Mouse (Mus musculus) lung, embryonic 15.5 days (tissue): Measurements from ENCODE around the gene Klhl8. TPM values are rescaled to one million over a fixed set of nuclear protein-coding genes. Genes with fewer than 3 reads are reported as not detected.

Source experiments
- ATAC-seq: fragments of 200-750 bp; cut with Nextera tagmentation; 2 replicates; pipeline ENCODE4 v1.8.0; 2017; ENCODE audit warnings: moderate number of reproducible peaks, borderline replicate concordance; ENCODE audit not compliant: low FRiP score, low TSS enrichment; ENCODE audit errors: extremely low read depth
- H3K27ac ChIP-seq: fragments of 300-500 bp; sonication (generic); 2 replicates; pipeline ENCODE4 v1.5.1; 2015; ENCODE audit warnings: moderate library complexity, mild to moderate bottlenecking, inconsistent platforms
- H3K27me3 ChIP-seq: fragments of 300-500 bp; sonication (generic); 2 replicates; pipeline ENCODE4 v1.6.1; 2015; ENCODE audit warnings: inconsistent platforms
- H3K36me3 ChIP-seq: fragments of 300-500 bp; sonication (generic); 2 replicates; pipeline ENCODE4 v1.6.1; 2015; ENCODE audit warnings: inconsistent platforms
- H3K4me1 ChIP-seq: fragments of 300-500 bp; sonication (generic); 2 replicates; pipeline ENCODE4 v1.6.1; 2015; ENCODE audit warnings: inconsistent platforms
- H3K4me2 ChIP-seq: fragments of 300-500 bp; sonication (generic); 2 replicates; pipeline ENCODE4 v1.6.1; 2015; ENCODE audit warnings: inconsistent platforms, mild to moderate bottlenecking, moderate library complexity
- H3K4me3 ChIP-seq: fragments of 300-500 bp; sonication (generic); 2 replicates; pipeline ENCODE4 v1.5.1; 2015; ENCODE audit warnings: mild to moderate bottlenecking, inconsistent platforms
- H3K9ac ChIP-seq: fragments of 300-500 bp; sonication (generic); 2 replicates; pipeline ENCODE4 v1.6.1; 2015; ENCODE audit warnings: inconsistent platforms
- H3K9me3 ChIP-seq: fragments of 300-500 bp; sonication (generic); 2 replicates; pipeline ENCODE4 v1.6.1; 2016; ENCODE audit warnings: inconsistent platforms
- WGBS: fragments of 180-500 bp; shearing (Covaris S2); methylation state at CpG from one replicate; pipeline ENCODE4 v1.1.7; 2015; 5-methylcytosine and 5-hydroxymethylcytosine counted together
- polyA plus RNA-seq: library from polyadenylated mRNA; unstranded; fragments of >200 nt; fragmentation: Nextera tagmentation; extraction: Ambion mirVana; gene quantifications from 2 replicates; pipeline ENCODE4 v1.2.1, GENCODE M21; 2015

The Klhl8 gene
- polyA plus RNA-seq, 1 experiment from 2014 or later, result 10.8 TPM

DNA sequence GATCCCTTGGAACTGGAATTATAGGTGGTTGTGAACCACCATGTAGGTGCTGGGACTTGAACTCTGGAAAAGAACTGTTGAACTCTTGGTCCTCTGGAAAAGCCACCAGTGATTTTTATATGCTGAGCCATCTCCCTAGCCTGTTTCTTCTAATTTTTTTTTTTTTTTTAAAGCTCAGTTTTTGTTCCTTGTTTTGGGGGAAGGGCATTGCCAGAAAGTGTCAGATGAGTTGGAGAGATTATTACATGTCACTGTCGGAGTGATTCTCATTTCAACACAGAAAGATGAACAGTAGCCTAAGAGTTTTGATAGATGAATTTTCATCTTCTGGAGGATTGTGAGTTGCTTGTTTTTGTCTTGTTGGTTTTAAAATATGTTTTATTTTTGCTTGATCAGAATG, 91.4 kb downstream of the Klhl8 start:
- no peak for ATAC-seq
- Histone ChIP-seq H3K4me2 (no peak overlapping the region), H3K4me3 (no peak overlapping the region), H3K4me1 (peaks cover 8% of the 10 kb centered on the region), H3K9ac (no peak overlapping the region), H3K36me3 (no peaks in the 10 kb centered on the region), H3K27ac (no peak overlapping the region), H3K9me3 (no peaks in the 10 kb centered on the region), H3K27me3 (no peaks in the 10 kb centered on the region)
- 83% methylated on average over 1 of the region's 1 CpGs for WGBS

DNA sequence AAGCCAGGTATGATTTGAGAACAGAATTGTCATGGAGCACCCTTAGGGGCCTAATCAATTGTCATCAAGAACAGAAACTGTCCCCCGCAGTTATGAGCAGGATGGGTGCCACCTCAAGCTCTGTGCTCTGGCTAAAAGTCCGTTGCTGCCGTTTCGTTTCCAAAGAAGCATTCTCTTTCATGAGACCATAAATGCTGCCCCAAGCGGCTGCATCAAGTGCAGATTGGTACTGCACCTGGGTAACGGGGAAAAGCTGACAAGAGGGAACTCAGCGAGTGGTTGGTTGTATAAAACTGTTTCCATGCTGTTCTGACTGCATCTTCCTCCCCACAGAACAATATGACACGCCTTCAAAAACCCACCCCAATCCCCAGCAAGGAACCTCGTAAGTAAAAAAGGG, 92.5 kb downstream of the Klhl8 start:
- no peak overlapping the region for H3K9ac ChIP-seq
- no peak for ATAC-seq
- H3K4me1 ChIP-seq, result peaks cover 10% of the 10 kb centered on the region
- no peak overlapping the region for H3K4me2 ChIP-seq
- 85% methylated on average over 9 of the region's 9 CpGs for WGBS
- no peaks in the 10 kb centered on the region for H3K27me3 ChIP-seq
- H3K36me3 ChIP-seq, result no peaks in the 10 kb centered on the region
- H3K9me3 ChIP-seq, result no peaks in the 10 kb centered on the region
- no peak overlapping the region for H3K27ac ChIP-seq
- H3K4me3 ChIP-seq, result no peak overlapping the region

DNA sequence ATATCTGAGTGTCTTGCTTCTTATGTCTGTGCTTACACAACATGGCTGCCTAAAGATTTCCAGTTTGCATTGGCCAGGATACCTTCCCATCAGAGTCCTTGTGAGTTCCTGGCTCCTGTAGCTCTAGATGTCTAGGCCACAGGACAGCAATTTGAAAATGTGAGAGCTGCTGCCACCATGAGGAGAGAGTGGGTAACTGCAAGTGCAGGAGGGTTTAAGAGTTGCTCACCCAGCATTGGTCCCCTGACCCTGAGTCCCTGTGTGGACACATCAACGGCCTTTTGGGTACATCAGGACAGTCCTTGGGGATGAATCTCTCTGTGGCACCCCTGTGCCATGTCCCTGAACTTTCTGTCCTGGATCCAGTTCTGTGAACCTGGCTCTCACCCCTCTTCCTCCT, 93.3 kb downstream of the Klhl8 start:
- Histone ChIP-seq H3K27ac (no peak overlapping the region), H3K4me1 (peaks cover 10% of the 10 kb centered on the region), H3K4me2 (no peak overlapping the region), H3K4me3 (no peak overlapping the region), H3K9me3 (no peaks in the 10 kb centered on the region), H3K36me3 (no peaks in the 10 kb centered on the region), H3K27me3 (no peaks in the 10 kb centered on the region), H3K9ac (no peak overlapping the region)
- ATAC-seq, result peak; percentile 14; the same call in 1 of the 2 replicates
- 29% methylated on average over 1 of the region's 1 CpGs for WGBS

DNA sequence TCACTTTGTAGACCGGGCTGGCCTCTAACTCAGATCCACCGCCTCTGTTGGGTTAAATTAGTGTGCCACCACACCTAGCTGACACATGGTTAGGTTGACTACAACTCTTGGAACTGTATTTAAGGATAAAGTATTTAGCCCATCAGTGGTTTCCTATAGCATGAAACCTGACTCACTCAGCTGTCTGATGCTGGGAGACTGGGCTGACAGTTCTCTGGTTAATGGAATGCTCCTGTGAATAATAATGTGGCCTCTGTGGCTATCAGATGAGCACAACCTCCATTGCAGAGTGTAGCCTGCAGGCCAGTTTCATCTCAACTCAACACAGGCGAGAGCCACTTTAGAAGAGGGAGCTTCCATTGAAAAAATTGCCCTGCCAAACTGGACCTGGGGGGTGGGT, 94.3 kb downstream of the Klhl8 start:
- no peak overlapping the region for H3K27ac ChIP-seq
- peaks cover 10% of the 10 kb centered on the region for H3K4me1 ChIP-seq
- H3K4me3 ChIP-seq, result no peak overlapping the region
- 86% methylated on average over 3 of the region's 3 CpGs for WGBS
- no peak overlapping the region for H3K4me2 ChIP-seq
- H3K36me3 ChIP-seq, result no peaks in the 10 kb centered on the region
- no peak for ATAC-seq
- no peaks in the 10 kb centered on the region for H3K9me3 ChIP-seq
- H3K9ac ChIP-seq, result no peak overlapping the region
- H3K27me3 ChIP-seq, result no peaks in the 10 kb centered on the region

DNA sequence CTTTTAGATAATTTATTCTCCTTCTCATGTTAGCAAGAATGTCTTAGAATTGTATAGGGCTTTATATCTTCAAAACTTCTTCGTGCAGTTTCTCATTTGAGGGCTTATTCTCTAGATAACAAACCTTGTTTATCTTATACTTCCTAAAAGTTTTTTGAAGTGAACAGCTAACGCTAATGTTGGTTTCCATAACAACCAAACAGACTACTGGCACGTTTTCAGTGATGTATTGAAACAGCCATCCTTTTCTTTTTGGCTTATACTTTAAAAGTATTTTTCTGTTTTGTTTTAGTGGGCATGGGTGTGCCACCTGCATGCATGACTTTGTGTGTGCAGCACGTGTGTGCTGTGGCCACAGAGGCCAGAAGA, 95.8 kb downstream of the Klhl8 start:
- H3K27ac ChIP-seq, result peak overlapping the region; percentile 52; the same call in 1 of the 2 replicates
- no peak for ATAC-seq
- no peak overlapping the region for H3K4me2 ChIP-seq
- H3K9ac ChIP-seq, result no peak overlapping the region
- WGBS, result 17% methylated on average over 4 of the region's 4 CpGs
- no peaks in the 10 kb centered on the region for H3K9me3 ChIP-seq
- no peak overlapping the region for H3K4me3 ChIP-seq
- H3K36me3 ChIP-seq, result no peaks in the 10 kb centered on the region
- no peaks in the 10 kb centered on the region for H3K27me3 ChIP-seq
- peaks cover 7% of the 10 kb centered on the region for H3K4me1 ChIP-seq

DNA sequence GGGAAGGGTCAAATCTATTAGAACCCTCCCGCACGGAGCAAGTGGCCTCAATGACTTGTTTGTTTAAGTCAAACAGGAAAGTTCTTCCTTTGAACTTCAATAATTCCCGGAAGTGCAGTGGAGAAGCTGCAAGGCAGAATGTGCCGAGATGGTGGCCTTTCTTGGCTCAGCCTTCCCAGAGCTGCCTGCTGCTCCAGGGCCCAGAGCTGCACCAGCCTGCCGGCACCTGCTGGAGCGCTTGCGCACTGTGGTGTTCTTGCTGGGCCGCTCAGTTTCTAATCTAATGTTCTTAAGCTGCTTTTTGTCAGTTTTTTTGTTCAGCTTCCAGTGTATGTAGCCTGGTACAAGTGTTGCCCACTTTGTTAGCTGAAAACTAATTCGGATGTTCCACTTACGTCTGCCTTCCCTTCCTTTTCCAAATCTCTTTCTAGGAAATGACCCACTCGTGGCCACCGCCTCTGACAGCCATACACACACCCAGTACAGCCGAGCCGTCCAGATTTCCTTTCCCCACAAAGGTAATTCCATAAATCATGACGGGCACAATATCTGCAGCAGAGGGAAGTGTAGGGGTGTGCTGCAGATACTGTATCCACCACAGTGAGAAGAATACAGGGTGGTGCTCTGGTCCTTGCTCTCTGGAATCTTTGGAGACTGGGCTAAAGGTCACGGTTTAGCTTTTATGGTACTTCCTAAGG, 96.4 kb downstream of the Klhl8 start:
- Histone ChIP-seq H3K9ac (no peak overlapping the region), H3K36me3 (no peaks in the 10 kb centered on the region), H3K9me3 (no peaks in the 10 kb centered on the region), H3K4me2 (no peak overlapping the region), H3K4me3 (no peak overlapping the region), H3K4me1 (peaks cover 7% of the 10 kb centered on the region), H3K27me3 (no peaks in the 10 kb centered on the region), H3K27ac (peak overlapping the region; percentile 52; the same call in 1 of the 2 replicates)
- ATAC-seq, result no peak
- 39% methylated on average over 16 of the region's 16 CpGs for WGBS

DNA sequence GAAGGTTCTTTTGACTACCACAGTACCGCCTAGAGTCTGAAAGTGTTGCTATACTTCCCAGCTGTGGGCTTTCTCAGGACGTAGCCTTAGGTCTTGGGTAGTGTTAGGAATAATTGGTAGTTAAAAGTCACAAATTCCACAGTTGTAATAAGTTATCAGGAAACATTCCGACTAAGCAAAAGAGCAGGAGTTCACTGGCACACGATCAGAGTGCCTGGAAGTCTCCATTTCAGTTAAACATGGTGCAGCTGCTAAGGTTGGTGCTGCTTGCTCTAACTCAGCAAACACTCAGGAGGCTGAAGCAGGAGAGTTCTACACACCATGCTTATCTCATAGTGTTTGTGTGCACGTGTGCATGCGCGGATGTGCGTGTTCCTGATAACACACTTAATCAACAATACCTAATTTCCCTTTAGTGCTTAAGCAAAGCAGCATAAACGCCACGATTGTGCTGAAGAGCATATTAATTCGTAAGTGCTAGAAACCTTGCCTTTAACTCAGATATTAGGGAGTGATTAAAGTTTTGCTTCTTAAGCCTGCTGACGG, 97.0 kb downstream of the Klhl8 start:
- WGBS, result 71% methylated on average over 12 of the region's 12 CpGs
- H3K27me3 ChIP-seq, result no peaks in the 10 kb centered on the region
- H3K4me3 ChIP-seq, result no peak overlapping the region
- no peak overlapping the region for H3K4me2 ChIP-seq
- no peaks in the 10 kb centered on the region for H3K36me3 ChIP-seq
- no peak for ATAC-seq
- no peaks in the 10 kb centered on the region for H3K9me3 ChIP-seq
- H3K9ac ChIP-seq, result no peak overlapping the region
- peaks cover 7% of the 10 kb centered on the region for H3K4me1 ChIP-seq
- H3K27ac ChIP-seq, result no peak overlapping the region

DNA sequence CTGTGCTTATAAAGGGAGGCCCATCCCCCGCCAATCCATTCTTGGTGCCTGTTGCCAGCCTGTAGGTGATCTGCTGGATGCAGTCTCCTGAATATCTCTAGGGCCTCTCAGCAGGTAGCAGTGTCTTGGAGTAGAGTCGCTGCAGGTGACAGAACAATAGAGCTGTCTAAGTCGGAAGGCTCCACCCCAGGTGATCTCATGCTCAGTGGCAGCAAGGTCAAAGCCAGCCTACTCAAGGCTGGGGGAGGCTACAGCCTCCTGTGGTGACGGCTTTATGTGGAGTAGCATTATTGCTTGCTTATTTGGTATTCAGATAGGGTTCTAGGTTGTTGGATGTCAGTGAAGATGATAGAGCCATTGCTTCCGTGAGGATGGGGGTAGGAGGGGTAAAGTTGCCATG, 97.8 kb downstream of the Klhl8 start:
- H3K27ac ChIP-seq, result no peak overlapping the region
- H3K27me3 ChIP-seq, result no peaks in the 10 kb centered on the region
- peaks cover 7% of the 10 kb centered on the region for H3K4me1 ChIP-seq
- H3K4me3 ChIP-seq, result no peak overlapping the region
- H3K4me2 ChIP-seq, result no peak overlapping the region
- ATAC-seq, result no peak
- H3K9ac ChIP-seq, result no peak overlapping the region
- no peaks in the 10 kb centered on the region for H3K9me3 ChIP-seq
- H3K36me3 ChIP-seq, result no peaks in the 10 kb centered on the region
- 78% methylated on average over 5 of the region's 5 CpGs for WGBS

Other genes with a start within 250 kb of the Klhl8 start
- 5.4 and 6.7 TPM in 2 replicates for gene Aff1, start 218.9 kb downstream of the Klhl8 start, polyA plus RNA-seq
- gene Hsd17b13, start 66.2 kb upstream of the Klhl8 start, polyA plus RNA-seq, result 0.22 and 0.38 TPM in 2 replicates
- 4.5 and 4.9 TPM in 2 replicates for gene Hsd17b11, start 110.7 kb upstream of the Klhl8 start, polyA plus RNA-seq
- 64.3 and 67.0 TPM in 2 replicates for gene Nudt9, start 135.0 kb upstream of the Klhl8 start, polyA plus RNA-seq
- gene Gm17660, start 166.3 kb upstream of the Klhl8 start, polyA plus RNA-seq, result 0.42 TPM in 1 of 2 replicates, not detected in the other
- 343 and 369 TPM in 2 replicates for gene Sparcl1, start 202.5 kb upstream of the Klhl8 start, polyA plus RNA-seq